Mouse (Mus musculus) E14TG2a.4 (cell line): Measurements from ENCODE around the gene Lect2.

Experiments used
- CTCF ChIP-seq: conservative IDR thresholded peaks from 2 replicates; pipeline ENCODE4 v1.5.1; 2014; ENCODE audit warnings: low read length
- NANOG ChIP-seq: IDR thresholded peaks from 2 replicates; pipeline ENCODE4 v1.6.1; 2014; ENCODE audit warnings: borderline replicate concordance, low read length, mixed read lengths
- POU5F1 ChIP-seq: IDR thresholded peaks from 2 replicates; pipeline ENCODE4 v1.6.1; 2014; ENCODE audit warnings: low read length, borderline replicate concordance

GRCm38 (mm10) chr13:56590202-56590601 is 41.9 kb upstream of the Lect2 start:
- no peak for TF ChIP-seq CTCF
- no peak for TF ChIP-seq NANOG
- no peak for TF ChIP-seq POU5F1
